Mouse (Mus musculus) liver, embryonic 14.5 days (tissue): ENCODE data around the gene Bbs1. TPM values are rescaled to one million over a fixed set of nuclear protein-coding genes. Genes with fewer than 3 reads are reported as not detected.

Experiments used
- ATAC-seq: fragments of 200-750 bp; cut with Nextera tagmentation; 2 replicates; pipeline ENCODE4 v1.8.0; 2017; ENCODE audit warnings: moderate number of reproducible peaks, mild to moderate bottlenecking, moderate library complexity; ENCODE audit not compliant: insufficient read depth
- DNase-seq, 3 experiments: peaks; one replicate each; pipeline ENCODE4 v3.0.0-alpha.2; 2012 to 2013; ENCODE audit warnings: low read depth in 3 of 3, low spot score in 3 of 3
- H3K27ac ChIP-seq: fragments of 300-500 bp; sonication (generic); 2 replicates; pipeline ENCODE4 v1.5.1; 2014; ENCODE audit warnings: moderate library complexity, mild to moderate bottlenecking, control low read depth, inconsistent platforms
- H3K27me3 ChIP-seq: fragments of 300-500 bp; sonication (generic); 2 replicates; pipeline ENCODE4 v1.6.1; 2014; ENCODE audit warnings: mild to moderate bottlenecking, low read length, moderate library complexity; ENCODE audit not compliant: control insufficient read depth, insufficient read depth
- H3K36me3 ChIP-seq: fragments of 300-500 bp; sonication (generic); replicated peaks from 2 replicates; pipeline ENCODE4 v1.6.1; 2014; ENCODE audit warnings: low read depth; ENCODE audit not compliant: control insufficient read depth, insufficient read depth
- H3K4me1 ChIP-seq, 2 experiments: fragments of 200-500 bp in 1 of 2; fragments of 300-500 bp in 1 of 2; sonication (generic) in 1 of 2; replicated peaks; 2 replicates each; pipeline ENCODE4 v1.6.1; 2012 to 2014; ENCODE audit warnings: antibody characterized with exemption in 1 of 2, inconsistent platforms in 1 of 2, low read length in 1 of 2; ENCODE audit not compliant: control insufficient read depth in 2 of 2, insufficient read depth in 2 of 2
- H3K4me2 ChIP-seq: fragments of 300-500 bp; sonication (generic); 2 replicates; pipeline ENCODE4 v1.6.1; 2014; ENCODE audit warnings: low read depth, mild to moderate bottlenecking, control low read depth, moderate library complexity
- H3K4me3 ChIP-seq, 2 experiments: fragments of 200-500 bp in 1 of 2; fragments of 300-500 bp in 1 of 2; sonication (generic) in 1 of 2; 2 replicates each; pipeline ENCODE4 v1.5.1; 2012 to 2014; ENCODE audit warnings: low read depth in 2 of 2, low read length in 2 of 2, mild to moderate bottlenecking in 2 of 2, control low read depth in 1 of 2, inconsistent platforms in 1 of 2, moderate library complexity in 1 of 2; ENCODE audit not compliant: insufficient read depth in 1 of 2
- H3K9ac ChIP-seq: fragments of 300-500 bp; sonication (generic); replicated peaks from 2 replicates; pipeline ENCODE4 v1.6.1; 2014; ENCODE audit warnings: mild to moderate bottlenecking, control low read depth, moderate library complexity
- H3K9me3 ChIP-seq: fragments of 300-500 bp; sonication (generic); 2 replicates; pipeline ENCODE4 v1.6.1; 2016; ENCODE audit warnings: low read length, mixed read lengths; ENCODE audit not compliant: control insufficient read depth
- CTCF ChIP-seq: IDR thresholded peaks from 2 replicates; pipeline ENCODE4 v1.5.1; 2016; ENCODE audit warnings: antibody characterized with exemption, low read depth, control low read depth
- EP300 ChIP-seq: IDR thresholded peaks from 2 replicates; pipeline ENCODE4 v1.6.1; 2016; ENCODE audit warnings: antibody characterized with exemption, low read depth
- WGBS: fragments of 180-500 bp; shearing (Covaris S2); extraction: QIAGEN DNeasy Blood & Tissue Kit; methylation state at CpG from one replicate; pipeline ENCODE4 v1.1.7; 2014; ENCODE audit not compliant: insufficient replicate concordance; 5-methylcytosine and 5-hydroxymethylcytosine counted together
- polyA plus RNA-seq, 2 experiments: library from polyadenylated mRNA; depleted of rRNA in 1 of 2; stranded (reverse) in 1 of 2; unstranded in 1 of 2; fragments of >200 nt; fragmentation: Nextera tagmentation in 1 of 2; extraction: Ambion mirVana in 1 of 2; gene quantifications; 2 replicates each; pipeline versions ENCODE4 v1.2.1 to v1.2.3; 2012 to 2014

Bbs1 gene
- polyA plus RNA-seq, 2 experiments: 0.27 to 1.2 TPM

DNA sequence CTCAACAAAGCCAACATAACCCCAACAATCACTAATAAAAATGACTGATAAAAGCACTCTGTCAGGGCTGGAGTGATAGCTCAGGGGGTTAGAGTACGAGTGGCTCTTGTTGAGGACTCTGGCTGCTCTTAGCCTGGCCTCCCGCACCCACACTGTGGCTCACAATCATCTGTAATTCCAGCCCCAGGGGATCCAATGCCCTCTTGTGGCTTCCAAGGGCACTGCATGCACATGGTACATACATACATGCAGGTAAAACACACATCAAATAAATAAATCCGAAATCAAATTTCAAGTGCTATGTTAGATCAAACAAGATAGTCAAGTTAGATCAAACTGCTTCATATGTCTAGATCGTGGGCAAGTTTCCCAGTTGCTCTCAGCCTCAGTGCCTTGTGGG is 1.7 kb upstream of the Bbs1 start:
- Histone ChIP-seq H3K27ac (no peak overlapping the region), H3K9me3 (no peaks in the 10 kb centered on the region), H3K9ac (no peak overlapping the region), H3K4me3 (no peak overlapping the region), H3K36me3 (peaks cover 4% of the 10 kb centered on the region), H3K4me1 (peaks cover 0 to 7% of the 10 kb centered on the region in 2 experiments; a peak in 3 of 4 replicates), H3K4me2 (no peak overlapping the region), H3K27me3 (no peaks in the 10 kb centered on the region)
- no peak for TF ChIP-seq EP300
- peak; percentile 91 for TF ChIP-seq CTCF
- no peak for ATAC-seq
- DNase-seq: peak; percentile 27 to 42 (median 40)
- WGBS: 69% methylated on average over 4 of the region's 4 CpGs

- TF ChIP-seq CTCF (no peak), EP300 (no peak)
- Histone ChIP-seq H3K9me3 (no peaks in the 10 kb centered on the region), H3K27ac (no peak overlapping the region), H3K27me3 (no peaks in the 10 kb centered on the region), H3K4me3 (no peak overlapping the region), H3K4me1 (no peaks in the 10 kb centered on the region), H3K36me3 (no peaks in the 10 kb centered on the region), H3K9ac (no peak overlapping the region), H3K4me2 (no peak overlapping the region)
- DNase-seq (no peak), ATAC-seq (no peak)
- 40% methylated on average over 3 of the region's 3 CpGs for WGBS
Measured at GRCm38 (mm10) chr19:4899888-4900287, 6.5 kb downstream of the Bbs1 start.

DNA sequence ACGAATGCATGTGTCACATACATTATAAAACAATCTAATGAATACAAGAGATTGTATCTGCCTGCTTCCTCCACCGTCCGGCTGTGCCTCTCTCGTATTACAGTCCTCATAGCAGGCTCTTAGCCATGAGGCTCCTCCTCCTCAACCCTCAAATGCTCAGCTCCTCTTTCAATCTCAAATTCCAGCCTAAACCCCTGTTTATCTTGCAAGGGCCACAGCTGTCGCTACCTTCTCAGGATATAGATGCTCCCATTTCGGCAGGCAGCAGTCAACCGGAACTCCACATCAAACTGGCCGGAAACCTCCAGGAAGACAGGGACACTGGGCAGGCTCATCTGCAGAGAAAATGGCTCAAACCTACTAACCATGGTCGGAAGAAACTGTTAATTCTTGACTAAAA is 7.5 kb downstream of the Bbs1 start:
- no peaks in the 10 kb centered on the region for H3K9me3 ChIP-seq
- H3K27ac ChIP-seq: no peak overlapping the region
- H3K4me2 ChIP-seq: no peak overlapping the region
- ATAC-seq (no peak), DNase-seq (no peak)
- H3K27me3 ChIP-seq: no peaks in the 10 kb centered on the region
- 64% methylated on average over 9 of the region's 9 CpGs for WGBS
- no peak overlapping the region for H3K4me3 ChIP-seq
- TF ChIP-seq EP300: no peak
- TF ChIP-seq CTCF: no peak
- no peak overlapping the region for H3K9ac ChIP-seq
- H3K4me1 ChIP-seq: no peaks in the 10 kb centered on the region; a peak in 1 of 4 replicates
- no peaks in the 10 kb centered on the region for H3K36me3 ChIP-seq

DNA sequence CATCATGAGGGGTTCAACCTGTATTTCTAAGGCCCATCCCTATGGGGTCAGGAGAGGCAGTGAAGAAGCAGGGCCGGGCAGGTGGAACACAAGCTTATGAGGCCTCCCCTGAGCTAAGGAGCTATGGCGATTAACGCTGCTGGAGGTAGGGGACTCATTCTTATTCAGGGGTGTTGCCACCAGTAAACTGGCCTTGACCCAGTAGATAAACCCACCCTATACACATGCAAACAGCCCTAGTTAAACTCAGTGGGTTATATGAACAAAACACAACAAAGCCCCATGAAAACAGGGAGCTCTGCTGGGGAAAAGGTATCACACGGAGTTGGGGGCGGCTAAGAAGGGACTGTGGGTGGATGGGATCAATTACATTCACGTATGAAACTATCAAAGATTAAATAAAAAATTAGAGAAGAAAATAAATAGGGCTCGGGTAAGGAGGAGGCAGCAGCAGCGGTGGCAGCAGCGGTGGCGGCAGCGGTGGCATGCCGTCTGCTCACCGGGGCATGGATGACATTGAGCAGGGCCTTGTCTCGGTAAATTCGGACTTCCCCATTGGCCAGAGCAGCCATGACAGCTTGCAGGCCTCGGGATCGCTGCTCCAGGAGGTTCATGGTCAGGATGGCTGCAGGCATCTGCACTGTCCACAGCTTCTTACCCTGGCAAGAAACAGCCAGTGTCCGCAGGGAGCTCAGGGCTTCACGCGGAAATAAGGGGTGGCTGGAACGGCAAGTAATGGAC is 9.5 kb downstream of the Bbs1 start:
- no peak overlapping the region for H3K4me2 ChIP-seq
- DNase-seq: no peak
- H3K4me3 ChIP-seq: no peak overlapping the region
- H3K4me1 ChIP-seq: peaks cover 7 to 10% of the 10 kb centered on the region in 2 experiments
- H3K9me3 ChIP-seq: no peaks in the 10 kb centered on the region
- TF ChIP-seq CTCF: no peak
- TF ChIP-seq EP300: no peak
- no peaks in the 10 kb centered on the region for H3K27me3 ChIP-seq
- no peak overlapping the region for H3K9ac ChIP-seq
- H3K36me3 ChIP-seq: no peaks in the 10 kb centered on the region
- no peak overlapping the region for H3K27ac ChIP-seq
- ATAC-seq: no peak
- WGBS: 61% methylated on average over 21 of the region's 21 CpGs

DNA sequence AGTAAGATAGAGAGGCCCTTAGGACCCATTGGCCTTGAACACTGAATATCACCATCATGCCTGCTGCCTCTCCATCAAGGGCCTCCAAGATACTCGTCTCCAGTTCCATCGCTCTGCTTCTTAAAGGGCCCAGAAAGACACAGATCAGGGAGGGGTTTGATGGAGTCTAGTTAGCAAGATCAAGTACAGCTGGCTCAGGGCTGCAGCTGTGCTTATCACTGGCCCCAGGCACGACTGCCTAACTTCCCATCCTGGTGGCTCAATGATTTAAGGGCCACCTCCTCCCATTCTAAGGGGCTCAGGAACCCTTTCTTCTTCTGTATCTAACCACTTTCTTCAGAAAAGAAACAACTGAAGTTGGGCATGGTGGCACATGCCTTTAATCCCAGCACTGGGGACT is 14.6 kb downstream of the Bbs1 start:
- H3K4me2 ChIP-seq: peak overlapping the region; percentile 42
- peak overlapping the region; percentile 40 for H3K27ac ChIP-seq
- TF ChIP-seq CTCF: no peak
- peak; percentile 76 for TF ChIP-seq EP300
- peak overlapping the region; percentile 49 for H3K9ac ChIP-seq
- H3K9me3 ChIP-seq: no peaks in the 10 kb centered on the region
- peak; percentile 68 to 75 (median 75) for DNase-seq
- peak; percentile 95 for ATAC-seq
- 13% methylated on average over 3 of the region's 3 CpGs for WGBS
- H3K4me3 ChIP-seq: no peak overlapping the region
- H3K27me3 ChIP-seq: no peaks in the 10 kb centered on the region
- H3K4me1 ChIP-seq: peaks cover 19 to 23% of the 10 kb centered on the region in 2 experiments
- no peaks in the 10 kb centered on the region for H3K36me3 ChIP-seq
